Mouse (Mus musculus) ovary, postnatal 14 days (tissue): Measurements from ENCODE around the gene 4921539E11Rik.

Experiments used
- DNase-seq: peaks from one replicate; pipeline ENCODE4 v3.0.0; 2022; ENCODE audit warnings: low spot score

The 4921539E11Rik gene

DNA sequence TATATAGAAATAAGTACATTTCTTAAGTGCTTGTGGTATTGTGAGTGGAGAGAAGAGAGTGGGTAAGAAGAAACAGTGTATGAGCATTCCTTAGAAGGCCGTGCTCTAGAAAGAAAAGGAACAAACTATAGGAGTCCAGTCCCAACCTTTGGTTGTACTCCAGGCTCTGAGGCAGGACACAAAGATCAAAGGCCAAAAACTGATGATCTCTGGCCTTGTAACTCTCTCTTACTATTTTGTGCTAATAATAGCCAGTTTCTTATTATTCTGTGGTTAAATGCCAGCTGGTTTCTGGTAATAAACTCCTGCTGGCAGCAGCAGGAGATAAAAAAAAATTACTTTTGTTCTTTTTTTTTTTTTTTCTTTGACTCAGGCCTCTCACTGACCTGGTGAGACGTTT is 58.5 kb downstream of the 4921539E11Rik start:
- DNase-seq: no peak

DNA sequence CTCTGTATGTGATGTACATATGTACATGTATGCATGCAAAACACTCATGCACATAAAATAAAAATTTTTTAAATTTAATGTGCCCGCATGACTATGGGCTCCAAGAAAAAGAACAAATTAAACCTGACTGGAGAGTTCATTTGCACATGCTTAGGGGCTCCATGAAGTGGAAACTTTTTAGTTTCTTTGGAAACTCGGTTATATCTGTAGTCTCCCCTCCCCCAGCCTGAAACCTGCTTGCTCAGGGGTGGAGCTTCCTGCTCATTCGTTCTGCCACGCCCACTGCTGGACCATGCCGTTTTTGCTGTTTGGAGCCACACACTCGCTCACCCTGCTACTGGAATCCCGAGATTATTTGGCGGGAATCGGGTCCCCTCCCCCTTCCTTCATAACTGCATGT is 67.8 kb downstream of the 4921539E11Rik start:
- DNase-seq: no peak

DNA sequence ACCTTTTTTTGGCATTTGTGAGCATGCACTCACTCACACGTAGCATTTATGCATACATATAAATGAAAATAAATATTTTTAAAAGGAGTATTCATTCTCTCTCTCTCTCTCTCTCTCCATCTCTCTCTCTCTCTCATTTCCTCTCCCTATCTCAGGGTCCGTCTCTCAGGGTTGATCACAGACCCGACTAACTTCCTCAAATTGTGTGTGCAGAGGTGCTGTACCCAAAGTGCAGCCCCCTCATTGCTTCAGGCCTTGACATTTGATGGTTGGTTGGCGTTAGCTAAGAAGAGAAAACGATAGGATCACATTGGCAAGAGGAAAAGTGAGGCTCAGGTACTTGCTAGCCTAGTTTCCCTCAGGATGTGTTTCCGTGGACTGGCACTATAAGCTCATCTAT is 68.9 kb downstream of the 4921539E11Rik start:
- no peak for DNase-seq

DNA sequence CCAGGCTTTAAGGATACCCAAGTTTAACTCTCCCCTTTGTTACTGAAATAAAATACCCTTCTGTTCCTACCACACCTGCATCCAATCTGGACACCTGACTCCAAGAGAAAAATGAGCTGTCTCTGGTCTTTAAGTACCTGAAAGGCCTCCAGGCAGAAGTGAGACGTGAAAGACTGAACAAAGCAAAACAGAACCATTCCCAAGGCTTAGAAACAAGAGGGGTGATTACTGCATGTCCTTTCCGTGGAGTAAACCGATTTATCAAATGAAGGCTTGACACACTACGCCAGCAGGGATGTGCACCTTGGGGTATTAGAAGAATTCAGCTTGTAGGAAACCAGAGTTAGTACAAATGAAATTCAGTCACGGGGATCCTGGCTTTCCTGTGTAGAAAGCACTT is 71.7 kb downstream of the 4921539E11Rik start:
- no peak for DNase-seq

DNA sequence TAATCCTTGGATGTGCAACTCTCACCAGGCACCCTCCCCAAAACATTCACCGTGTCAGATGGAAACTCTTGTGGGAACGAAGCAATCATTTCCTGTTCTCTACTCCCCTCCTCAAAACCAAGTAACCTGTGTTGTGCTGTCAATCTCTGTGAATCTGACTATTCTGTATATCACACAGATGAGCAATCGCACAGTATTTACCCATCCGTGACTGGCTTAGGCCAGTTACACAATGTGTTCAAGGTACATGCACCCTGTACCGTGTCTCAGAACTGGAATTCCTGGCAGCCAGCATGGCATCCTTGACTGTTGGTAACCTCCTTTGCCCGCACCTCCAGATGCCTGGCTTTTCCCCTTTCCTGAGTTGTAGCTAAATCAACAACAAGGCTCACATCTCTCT is 74.6 kb downstream of the 4921539E11Rik start:
- DNase-seq: no peak

DNA sequence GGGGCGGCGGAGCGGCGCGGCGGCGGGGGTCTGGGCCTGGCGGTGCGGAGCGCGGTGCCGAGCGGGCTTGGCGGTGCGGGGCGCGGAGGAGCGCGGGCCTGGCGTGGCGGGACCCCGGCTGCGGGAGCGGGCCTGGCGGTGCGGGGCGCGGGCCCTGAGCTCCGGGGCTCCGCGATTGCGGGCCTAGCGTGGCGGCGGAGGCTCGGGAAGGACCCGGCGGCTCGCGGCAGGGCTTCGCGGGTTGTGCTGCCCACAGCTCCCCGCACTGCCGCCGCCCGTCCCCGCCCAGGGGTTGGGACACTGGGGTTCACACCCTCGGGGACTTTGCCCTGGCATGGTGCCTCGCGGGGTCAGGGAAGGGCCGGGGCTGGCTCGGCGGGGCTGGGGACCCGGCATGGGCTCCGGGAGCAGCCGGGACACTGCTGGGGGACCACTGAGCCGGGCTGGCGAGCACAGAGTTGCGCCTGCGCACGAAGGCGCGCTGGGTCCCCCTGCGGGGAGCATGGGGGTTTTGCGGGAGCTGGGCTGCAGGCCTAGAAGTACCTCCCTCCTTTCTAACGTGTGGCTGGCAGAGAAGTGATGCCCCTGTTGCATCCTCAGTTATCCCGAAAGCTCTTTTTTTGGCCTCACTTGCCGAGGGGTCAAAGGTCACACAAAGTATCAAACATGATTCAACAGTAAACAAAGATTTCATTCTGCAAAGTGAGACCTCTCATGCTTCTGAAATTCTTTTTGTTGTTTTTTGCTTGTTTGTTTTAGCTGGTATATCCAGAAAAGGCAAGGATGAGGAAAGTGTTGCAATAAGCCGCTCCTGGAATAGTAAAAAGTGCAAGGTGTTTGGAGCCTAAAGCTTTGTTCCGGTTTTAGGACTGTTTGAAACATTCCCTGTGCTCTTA is 75.5 kb downstream of the 4921539E11Rik start, which contains the start of gene Slc35d1:
TSS of gene Slc35d1 (minus strand) at position 240 of the 896 bp plus-strand sequence.
- DNase-seq: peak; percentile 73

DNA sequence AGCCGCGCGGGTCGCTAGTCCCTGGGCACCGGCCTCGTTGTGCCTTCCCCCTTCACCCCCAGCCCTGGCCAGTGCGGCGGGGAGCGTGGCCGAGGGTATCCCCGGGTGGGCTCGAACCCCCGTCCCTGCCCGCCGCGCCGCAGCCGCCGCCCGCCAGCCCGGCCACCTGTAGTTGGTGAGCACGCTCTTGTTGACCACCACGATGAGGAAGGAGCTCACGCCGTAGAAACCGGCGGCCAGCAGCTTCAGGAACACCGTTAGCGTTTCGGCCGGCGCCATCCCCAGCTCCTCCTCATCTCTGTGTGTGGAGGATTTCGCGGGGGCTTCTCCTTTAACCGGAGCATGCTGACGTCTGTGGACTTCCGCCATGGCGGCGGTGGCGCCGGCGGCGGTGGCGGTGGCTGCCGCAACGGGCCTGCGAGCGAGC is 76.2 kb downstream of the 4921539E11Rik start:
- DNase-seq: peak; percentile 49

DNA sequence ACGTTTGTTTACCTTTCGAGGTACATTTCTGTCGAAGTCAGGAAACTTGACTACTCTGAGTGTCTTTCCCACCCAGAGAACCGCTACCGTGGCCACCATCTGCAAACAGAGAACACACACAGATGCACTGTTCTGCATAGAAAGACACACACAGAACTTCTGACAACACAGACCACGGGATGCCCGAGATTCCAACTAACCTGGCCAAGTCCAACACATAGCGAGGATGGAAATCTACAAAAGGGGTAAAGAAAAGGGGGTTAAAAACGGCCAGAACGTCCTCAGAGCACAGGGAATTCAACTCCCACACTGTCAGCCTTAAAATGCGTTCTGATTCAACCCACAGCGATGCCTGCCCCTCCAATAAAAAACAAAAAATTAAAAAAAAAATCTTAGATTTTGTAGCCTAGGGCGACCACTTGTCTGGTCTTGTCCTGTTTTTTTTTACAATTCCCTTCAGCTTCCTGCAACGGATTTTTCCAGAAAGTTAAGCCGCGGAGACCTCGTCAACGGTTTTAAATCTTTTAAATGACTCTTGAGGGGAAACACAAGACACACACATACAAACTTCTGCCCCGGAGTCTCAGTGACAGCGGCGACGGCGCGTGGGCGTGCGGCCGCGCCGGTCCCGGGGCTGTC is 76.7 kb downstream of the 4921539E11Rik start:
- no peak for DNase-seq

DNA sequence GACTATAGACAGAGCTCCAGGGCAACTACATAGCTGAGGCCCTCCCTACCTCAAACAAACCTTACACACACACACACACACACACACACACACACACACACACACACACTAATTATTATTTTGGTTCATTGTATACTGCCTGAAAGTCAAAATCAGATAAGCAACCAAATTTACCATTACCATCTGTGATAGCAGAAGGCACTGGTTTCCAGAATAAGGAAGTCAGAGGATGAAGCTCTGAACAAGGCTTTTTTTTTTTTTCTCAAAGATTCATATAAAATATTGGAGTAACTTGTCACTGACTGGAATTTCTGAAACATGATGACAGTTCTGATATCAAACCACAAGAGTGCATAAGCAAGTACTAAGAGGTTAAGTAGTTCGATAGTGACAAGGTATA is 82.1 kb downstream of the 4921539E11Rik start:
- no peak for DNase-seq

DNA sequence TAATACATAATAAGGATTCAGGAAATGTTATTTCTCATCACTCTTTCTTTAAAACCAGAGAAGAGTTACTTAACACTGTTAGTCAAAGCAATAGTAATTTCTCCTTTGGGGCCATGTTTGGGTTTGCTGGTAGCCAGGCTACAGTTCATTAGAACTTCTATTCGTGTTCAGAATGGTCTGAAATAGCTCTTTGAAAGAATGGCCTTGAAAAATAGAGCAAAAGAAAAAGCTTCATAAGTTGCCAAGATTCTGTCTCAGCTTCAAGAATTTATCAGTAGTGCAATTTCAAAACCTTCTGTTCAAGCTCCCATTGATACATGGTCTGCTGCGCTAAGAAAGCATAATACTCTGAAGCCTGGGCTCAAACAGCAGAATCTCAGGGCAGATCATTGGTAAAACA is 87.0 kb downstream of the 4921539E11Rik start:
- DNase-seq: no peak

DNA sequence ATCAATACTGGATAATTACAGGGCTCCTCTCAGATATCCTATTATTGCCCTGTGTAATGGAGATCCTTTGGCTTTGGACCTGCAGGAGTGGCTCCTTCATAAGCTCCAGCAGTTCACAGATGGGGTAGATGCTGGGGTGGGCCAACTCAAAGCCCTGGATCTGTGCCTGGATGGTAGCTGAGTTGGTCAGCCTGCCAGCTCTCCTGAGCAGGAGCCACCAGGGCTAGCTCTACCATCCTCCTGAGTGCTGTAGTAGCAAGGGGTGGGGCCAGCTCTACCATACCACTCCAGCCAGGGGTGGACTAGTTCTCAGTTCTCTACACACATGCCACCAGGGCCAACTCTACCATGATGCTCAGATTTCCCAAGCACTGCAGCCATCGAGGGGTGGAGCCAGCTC is 90.6 kb downstream of the 4921539E11Rik start:
- DNase-seq: no peak

DNA sequence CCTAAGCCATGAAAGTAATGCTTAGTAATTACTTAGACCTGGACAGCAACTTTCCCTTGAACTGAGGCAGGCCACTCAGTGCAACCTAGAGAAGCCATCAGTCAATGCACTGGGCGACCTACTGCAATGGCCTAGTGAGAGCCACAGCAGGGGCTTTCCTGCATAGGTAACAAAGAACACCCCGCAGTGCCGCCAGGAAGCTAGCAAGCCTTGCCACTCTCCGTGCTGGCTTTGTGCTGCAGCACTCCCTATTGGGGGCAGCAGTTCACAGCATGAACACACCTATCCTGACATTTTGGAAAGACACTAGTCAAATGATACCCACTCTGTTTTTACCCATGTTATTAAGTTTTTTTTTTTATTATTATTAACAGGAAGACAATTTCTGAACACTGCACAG is 91.6 kb downstream of the 4921539E11Rik start:
- no peak for DNase-seq

DNA sequence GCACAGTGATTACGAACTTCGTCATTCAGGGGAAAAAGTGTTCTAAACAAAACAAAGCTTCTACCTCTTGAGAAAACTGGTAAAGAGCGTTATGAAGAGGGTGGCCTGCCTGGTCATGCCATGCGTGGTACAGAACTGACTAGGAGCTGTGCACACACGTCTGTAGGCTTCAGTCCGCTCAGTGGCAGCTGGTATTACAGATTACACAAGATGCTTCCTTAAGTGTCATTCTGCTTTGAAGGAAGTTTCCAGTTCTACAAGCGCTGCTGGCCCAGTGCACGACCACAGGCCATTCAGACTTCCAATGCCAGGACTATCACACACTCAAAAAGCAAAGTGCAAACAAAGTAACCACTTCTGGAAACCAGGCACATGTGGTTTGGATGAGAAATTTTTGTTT is 93.3 kb downstream of the 4921539E11Rik start:
- no peak for DNase-seq

DNA sequence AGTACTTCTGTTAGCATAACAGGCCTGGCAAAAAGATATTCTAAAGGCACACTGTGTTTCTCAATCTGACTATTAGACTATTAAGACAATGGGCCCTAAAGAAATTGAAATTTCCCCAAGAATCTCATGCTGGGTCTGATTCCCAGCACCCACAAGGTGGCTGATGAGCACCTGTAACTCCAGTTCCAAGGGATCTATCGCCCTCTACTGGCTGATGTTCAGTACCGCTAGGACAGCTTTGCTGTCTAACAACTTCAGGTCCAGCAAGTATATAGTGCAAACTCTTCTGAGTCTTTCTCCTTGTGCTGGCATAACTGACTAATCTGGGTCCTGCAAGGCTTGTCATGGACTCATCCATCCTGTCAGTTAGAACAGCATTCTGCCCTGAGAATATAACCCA is 98.2 kb downstream of the 4921539E11Rik start:
- no peak for DNase-seq

DNA sequence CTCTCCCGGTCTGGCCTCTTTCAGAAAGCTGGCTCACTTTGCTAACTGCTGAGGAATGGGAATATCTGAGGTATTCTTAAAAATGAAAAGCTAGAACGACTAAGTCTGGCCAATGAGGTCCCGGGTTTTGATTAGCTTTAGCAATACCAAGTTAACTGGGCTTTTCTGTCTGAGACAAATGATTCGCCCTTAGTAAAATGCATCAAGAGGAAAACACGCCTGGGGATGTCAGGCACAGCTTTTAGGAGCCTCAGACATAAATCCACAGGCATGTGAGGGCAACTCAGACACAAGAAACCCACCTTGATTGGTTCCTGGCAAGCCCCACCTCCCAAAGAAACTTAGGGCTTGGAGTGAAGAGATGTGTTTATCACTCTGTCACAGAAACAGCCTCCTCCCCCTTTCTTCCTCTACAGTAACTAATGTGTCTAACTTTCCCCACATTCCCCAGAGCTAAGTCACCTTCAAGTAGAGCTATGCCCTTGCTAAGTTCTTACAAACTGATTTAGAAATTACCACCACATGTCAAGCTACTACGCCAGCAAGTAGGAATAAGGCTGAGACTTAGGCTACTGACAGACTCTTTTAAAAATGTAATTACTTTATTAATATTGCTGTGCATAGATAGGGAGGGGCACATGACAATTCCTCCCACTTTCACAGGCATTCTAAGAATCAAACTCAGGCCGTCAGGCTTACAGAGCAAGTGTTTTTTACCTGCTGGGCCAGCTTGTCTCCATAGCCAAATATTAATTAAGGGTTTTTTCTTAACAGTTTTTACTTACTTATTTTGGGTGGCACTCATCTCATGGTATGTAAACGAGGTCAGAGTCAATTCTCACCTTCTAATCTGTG is 101.7 kb downstream of the 4921539E11Rik start:
- DNase-seq: no peak
